Mouse (Mus musculus): ENCODE measurements around the gene Rgs10.

- TF ChIP-seq JUND (conservative IDR thresholded peaks at IDR 0.05; ENCODE audit: low read depth, low read length) (no peak), MEF2A (IDR thresholded peaks at IDR 0.05; ENCODE audit: borderline replicate concordance, low read depth, low read length) (no peak), CTCF (conservative IDR thresholded peaks at IDR 0.05 in 1 of 2, IDR thresholded peaks at IDR 0.05 in 1 of 2; ENCODE audit: low read depth in 2 of 2, low read length in 2 of 2) (peak in 1 of 2 experiments; percentile 20; a peak in 1 of 4 replicates), POLR2AphosphoS2 (IDR thresholded peaks at IDR 0.05; ENCODE audit: low read depth, low read length) (no peak), MAZ (IDR thresholded peaks at IDR 0.05; ENCODE audit: low read depth, low read length) (no peak), USF1 (IDR thresholded peaks at IDR 0.05; ENCODE audit: low read depth, low read length) (no peak), TCF12 (IDR thresholded peaks at IDR 0.05; ENCODE audit: low read depth, low read length) (no peak), PAX5 (IDR thresholded peaks at IDR 0.05; ENCODE audit: low read length) (no peak), JUN (IDR thresholded peaks at IDR 0.05; ENCODE audit: insufficient read depth, low read depth, low read length) (no peak)
Measured at GRCm38 (mm10) chr7:128408265-128408664, 10.3 kb downstream of the Rgs10 start.

Measured in CH12.LX (cell line).